Mouse (Mus musculus) intestine, postnatal 0 days (tissue): ENCODE measurements at regions not wholly inside any gene's neighbourhood (a gene's known extent, or its start where the extent isn't known, plus 50 kb on each side); places are given as distances from the start of the nearest gene placed in this dataset.

Source experiments
- ATAC-seq: fragments of 200-750 bp; cut with Nextera tagmentation; 2 replicates; pipeline ENCODE4 v1.8.0; 2017; ENCODE audit warnings: mild to moderate bottlenecking, moderate TSS enrichment, moderate library complexity
- H3K27ac ChIP-seq: fragments of 300-500 bp; sonication (generic); 2 replicates; pipeline ENCODE4 v1.5.1; 2014; ENCODE audit warnings: mild to moderate bottlenecking, low read depth, low read length, moderate library complexity
- H3K27me3 ChIP-seq: fragments of 300-500 bp; sonication (generic); replicated peaks from 2 replicates; pipeline ENCODE4 v1.6.1; 2014; ENCODE audit warnings: low read length, mixed read lengths; ENCODE audit not compliant: control insufficient read depth, insufficient read depth
- H3K36me3 ChIP-seq: fragments of 300-500 bp; sonication (generic); 2 replicates; pipeline ENCODE4 v1.6.1; 2014; ENCODE audit warnings: mild to moderate bottlenecking, moderate library complexity; ENCODE audit not compliant: control insufficient read depth, insufficient read depth
- H3K4me1 ChIP-seq: fragments of 300-500 bp; sonication (generic); replicated peaks from 2 replicates; pipeline ENCODE4 v1.6.1; 2014; ENCODE audit warnings: antibody characterized with exemption, low read length, mixed read lengths; ENCODE audit not compliant: control insufficient read depth, insufficient read depth
- H3K4me2 ChIP-seq: fragments of 300-500 bp; sonication (generic); replicated peaks from 2 replicates; pipeline ENCODE4 v1.6.1; 2014; ENCODE audit warnings: low read depth, mild to moderate bottlenecking, moderate library complexity
- H3K4me3 ChIP-seq: fragments of 300-500 bp; sonication (generic); 2 replicates; pipeline ENCODE4 v1.5.1; 2014; ENCODE audit warnings: low read depth, low read length
- H3K9ac ChIP-seq: fragments of 300-500 bp; sonication (generic); 2 replicates; pipeline ENCODE4 v1.6.1; 2014; ENCODE audit warnings: mild to moderate bottlenecking, low read depth, low read length
- H3K9me3 ChIP-seq: fragments of 300-500 bp; sonication (generic); 2 replicates; pipeline ENCODE4 v1.6.1; 2016; ENCODE audit warnings: mixed run types; ENCODE audit not compliant: control insufficient read depth
- CTCF ChIP-seq: sonication (generic); IDR thresholded peaks from 2 replicates; pipeline ENCODE4 v1.5.1; 2016; ENCODE audit warnings: low read depth, mild to moderate bottlenecking, control low read depth, antibody characterized with exemption, moderate library complexity
- WGBS: fragments of 180-500 bp; shearing (Covaris S2); extraction: QIAGEN DNeasy Blood & Tissue Kit; methylation state at CpG from one replicate; pipeline ENCODE4 v1.1.7; 2014; 5-methylcytosine and 5-hydroxymethylcytosine counted together

DNA sequence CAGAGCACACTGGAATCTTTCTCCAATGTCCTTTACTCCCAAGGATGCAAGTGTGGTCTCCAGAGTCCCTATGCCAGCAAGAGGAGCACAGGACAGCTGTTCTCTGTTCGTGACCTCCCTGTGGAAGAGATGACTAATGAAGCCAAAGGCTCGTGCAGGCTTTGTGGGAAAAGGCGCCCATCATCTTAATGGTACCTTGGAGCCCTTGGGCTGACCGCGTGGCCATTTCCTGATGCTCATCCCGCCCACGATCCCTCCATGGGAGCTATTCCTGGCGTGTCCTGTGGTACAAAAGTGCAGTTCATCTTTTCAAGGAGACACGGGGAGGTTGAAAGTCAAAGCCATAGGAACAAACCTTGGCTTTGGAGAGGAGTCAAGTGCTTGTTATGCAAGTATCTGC lies 55.2 kb upstream of the Gli2 start:
- ATAC-seq = no peak
- TF ChIP-seq CTCF = no peak
- Histone ChIP-seq H3K9ac (no peak overlapping the region), H3K27me3 (no peaks in the 10 kb centered on the region), H3K27ac (no peak overlapping the region), H3K4me3 (no peak overlapping the region), H3K9me3 (no peaks in the 10 kb centered on the region), H3K36me3 (no peaks in the 10 kb centered on the region), H3K4me1 (no peaks in the 10 kb centered on the region), H3K4me2 (no peak overlapping the region)
- 72% methylated on average over 9 of the region's 9 CpGs for WGBS

- TF ChIP-seq CTCF = no peak
Observed at GRCm38 (mm10) chr1:119106246-119106975, 53.0 kb upstream of the Gli2 start.

More at GRCm38 (mm10) chr1:119106246-119106975, 53.0 kb upstream of the Gli2 start:
- 47% methylated on average over 18 of the region's 18 CpGs for WGBS
- no peak overlapping the region for H3K4me3 ChIP-seq
- no peaks in the 10 kb centered on the region for H3K4me1 ChIP-seq
- H3K36me3 ChIP-seq = no peaks in the 10 kb centered on the region
- no peak for ATAC-seq
- H3K27ac ChIP-seq = no peak overlapping the region
- no peak overlapping the region for H3K4me2 ChIP-seq
- no peak overlapping the region for H3K9ac ChIP-seq
- H3K9me3 ChIP-seq = no peaks in the 10 kb centered on the region
- H3K27me3 ChIP-seq = no peaks in the 10 kb centered on the region
